Mouse (Mus musculus) kidney, adult 2 months (tissue): ENCODE results near the gene Rsad2. TPM values are rescaled to one million over a fixed set of nuclear protein-coding genes. Genes with fewer than 3 reads are reported as not detected.
"Not testable (repeated sequence)": the region's sequence is repeated elsewhere in the genome, so short reads cannot be mapped to it uniquely, and the experiment has no call there.

ENCODE experiments used
- DNase-seq: peaks from one replicate; pipeline ENCODE4 v3.0.0; 2021
- H3K27ac ChIP-seq: fragments of 200-500 bp; 2 replicates; pipeline ENCODE4 v1.5.1; 2012; ENCODE audit warnings: low read depth, low read length, control low read depth, inconsistent platforms; ENCODE audit not compliant: insufficient read depth
- H3K27me3 ChIP-seq: fragments of 200-500 bp; replicated peaks from 2 replicates; pipeline ENCODE4 v1.6.1; 2012; ENCODE audit warnings: mild to moderate bottlenecking, moderate library complexity, low read length, inconsistent platforms; ENCODE audit not compliant: control insufficient read depth, insufficient read depth
- H3K36me3 ChIP-seq: fragments of 200-500 bp; 2 replicates; pipeline ENCODE4 v1.6.1; 2012; ENCODE audit warnings: mild to moderate bottlenecking, moderate library complexity, low read length, inconsistent platforms; ENCODE audit not compliant: control insufficient read depth, insufficient read depth
- H3K4me1 ChIP-seq: fragments of 200-500 bp; 2 replicates; pipeline ENCODE4 v1.6.1; 2011; ENCODE audit warnings: low read length; ENCODE audit not compliant: control insufficient read depth, insufficient read depth
- H3K4me3 ChIP-seq: fragments of 200-500 bp; 2 replicates; pipeline ENCODE4 v1.5.1; 2011; ENCODE audit warnings: mild to moderate bottlenecking, low read depth, low read length, control low read depth; ENCODE audit not compliant: insufficient read depth
- CTCF ChIP-seq: fragments of 200-500 bp; conservative IDR thresholded peaks from 2 replicates; pipeline ENCODE4 v1.5.1; 2011; ENCODE audit warnings: low read depth, mild to moderate bottlenecking, control low read depth, low read length, moderate library complexity, mixed read lengths; ENCODE audit not compliant: insufficient read depth, insufficient read length
- POLR2A ChIP-seq: fragments of 200-500 bp; IDR thresholded peaks from one replicate; pipeline ENCODE4 v1.6.1; 2011; ENCODE audit warnings: low read depth, low read length, control low read depth
- WGBS: fragments of 180-500 bp; shearing (Covaris S2); methylation state at CpG from one replicate; pipeline ENCODE4 v1.1.7; 2018; 5-methylcytosine and 5-hydroxymethylcytosine counted together
- polyA plus RNA-seq: library from polyadenylated mRNA; depleted of rRNA; stranded (reverse); fragments of >200 nt; gene quantifications from 2 replicates; pipeline ENCODE4 v1.2.3, GENCODE M21; 2012; rRNA removed

Rsad2 gene
- polyA plus RNA-seq = 17.6 and 19.8 TPM in 2 replicates

GRCm38 (mm10) chr12:26456028-26456698 lies at the start of gene Rsad2:
Rsad2 (minus strand) TSS chr12:26456452.
- H3K4me1 ChIP-seq = peaks cover 3% of the 10 kb centered on the region; the same call in 1 of the 2 replicates
- TF ChIP-seq POLR2A = peak; percentile 74
- TF ChIP-seq CTCF = no peak
- 27% methylated on average over 13 of the region's 13 CpGs for whole genome bisulfite sequencing
- H3K27me3 ChIP-seq = no peaks in the 10 kb centered on the region
- DNase-seq = peak; percentile 93
- no peaks in the 10 kb centered on the region for H3K36me3 ChIP-seq
- H3K27ac ChIP-seq = peak within 1 kb of the TSS; percentile 69
- H3K4me3 ChIP-seq = peak within 1 kb of the TSS; percentile 70

DNA sequence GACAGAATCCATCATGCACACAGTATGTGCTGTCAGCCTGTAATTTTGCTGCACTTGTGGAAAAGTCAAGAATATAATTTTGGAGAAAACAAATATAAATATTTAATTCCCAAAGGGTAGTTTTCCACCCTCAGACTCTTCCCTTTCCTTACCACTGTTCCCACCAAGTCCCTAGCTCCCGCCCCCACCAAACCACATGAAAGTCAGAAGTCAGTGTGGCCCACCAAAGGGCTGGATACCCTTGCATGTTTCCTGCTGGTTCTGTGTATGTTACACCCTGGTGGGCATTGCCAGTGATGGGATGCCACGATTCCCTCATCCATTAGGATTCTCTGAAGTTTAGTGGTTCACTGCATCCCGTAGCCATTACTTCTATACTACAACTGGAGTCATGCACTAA lies 44.8 kb upstream of the Rsad2 start:
- DNase-seq = no peak
- Histone ChIP-seq H3K27me3 (no peaks in the 10 kb centered on the region), H3K36me3 (no peaks in the 10 kb centered on the region), H3K4me3 (no peak overlapping the region), H3K27ac (no peak overlapping the region), H3K4me1 (no peaks in the 10 kb centered on the region)
- 92% methylated on average over 3 of the region's 3 CpGs for WGBS
- TF ChIP-seq CTCF = no peak
- TF ChIP-seq POLR2A = no peak

GRCm38 (mm10) chr12:26489942-26490341 lies 33.7 kb upstream of the Rsad2 start:
- H3K4me3 ChIP-seq = no peak overlapping the region
- no peak overlapping the region for H3K27ac ChIP-seq
- no peak for DNase-seq
- H3K4me1 ChIP-seq = no peaks in the 10 kb centered on the region; the same call in 1 of the 2 replicates
- no peaks in the 10 kb centered on the region; the same call in 1 of the 2 replicates for H3K27me3 ChIP-seq
- no peak for TF ChIP-seq POLR2A
- no peaks in the 10 kb centered on the region for H3K36me3 ChIP-seq
- WGBS = 97% methylated on average over 1 of the region's 1 CpGs

GRCm38 (mm10) chr12:26488617-26489274 lies 32.5 kb upstream of the Rsad2 start:
- no peak overlapping the region for H3K27ac ChIP-seq
- H3K36me3 ChIP-seq = no peaks in the 10 kb centered on the region
- DNase-seq = peak; percentile 52
- TF ChIP-seq CTCF = no peak
- TF ChIP-seq POLR2A = no peak
- no peak overlapping the region for H3K4me3 ChIP-seq
- H3K27me3 ChIP-seq = no peaks in the 10 kb centered on the region; the same call in 1 of the 2 replicates
- no peaks in the 10 kb centered on the region; the same call in 1 of the 2 replicates for H3K4me1 ChIP-seq
- WGBS = 33% methylated on average over 5 of the region's 5 CpGs

- H3K4me1 ChIP-seq = no peaks in the 10 kb centered on the region; the same call in 1 of the 2 replicates
- 37% methylated on average over 14 of the region's 14 CpGs for WGBS
- DNase-seq = peak; percentile 70
- no peak overlapping the region for H3K27ac ChIP-seq
- H3K27me3 ChIP-seq = no peaks in the 10 kb centered on the region; the same call in 1 of the 2 replicates
- TF ChIP-seq POLR2A (no peak), CTCF (peak; percentile 61)
- H3K36me3 ChIP-seq = no peaks in the 10 kb centered on the region
- no peak overlapping the region for H3K4me3 ChIP-seq
These were observed 31.8 kb upstream of the Rsad2 start for GRCm38 (mm10) chr12:26487874-26488616.

GRCm38 (mm10) chr12:26485738-26486580 lies 29.7 kb upstream of the Rsad2 start:
- not testable (repeated sequence) for H3K4me3 ChIP-seq, H3K36me3 ChIP-seq, DNase-seq, H3K27ac ChIP-seq, H3K27me3 ChIP-seq, H3K4me1 ChIP-seq
- 92% methylated on average over 12 of the region's 12 CpGs for WGBS
